Mouse (Mus musculus) forebrain, postnatal 0 days (tissue): ENCODE data around the gene Cdhr5. TPM values are rescaled to one million over a fixed set of nuclear protein-coding genes. Genes with fewer than 3 reads are reported as not detected.

Experiments
- ATAC-seq: fragments of 200-750 bp; cut with Nextera tagmentation; 2 replicates; pipeline ENCODE4 v1.8.0; 2017; ENCODE audit warnings: mild to moderate bottlenecking, moderate library complexity
- DNase-seq: peaks from one replicate; pipeline ENCODE4 v3.0.0-alpha.2; 2015
- H3K27ac ChIP-seq: fragments of 300-500 bp; sonication (generic); 2 replicates; pipeline ENCODE4 v1.5.1; 2014; ENCODE audit warnings: low read depth, mild to moderate bottlenecking, antibody characterized with exemption, low read length, moderate library complexity, mixed read lengths
- H3K27me3 ChIP-seq: fragments of 300-500 bp; sonication (generic); 2 replicates; pipeline ENCODE4 v1.6.1; 2014; ENCODE audit warnings: mild to moderate bottlenecking, low read length, mixed read lengths; ENCODE audit not compliant: insufficient read depth
- H3K36me3 ChIP-seq: fragments of 300-500 bp; sonication (generic); 2 replicates; pipeline ENCODE4 v1.6.1; 2014; ENCODE audit warnings: mild to moderate bottlenecking, moderate library complexity; ENCODE audit not compliant: insufficient read depth
- H3K4me1 ChIP-seq: fragments of 300-500 bp; sonication (generic); 2 replicates; pipeline ENCODE4 v1.6.1; 2014; ENCODE audit warnings: antibody characterized with exemption; ENCODE audit not compliant: insufficient read depth
- H3K4me2 ChIP-seq: fragments of 300-500 bp; sonication (generic); 2 replicates; pipeline ENCODE4 v1.6.1; 2014; ENCODE audit warnings: low read depth, mild to moderate bottlenecking, moderate library complexity
- H3K4me3 ChIP-seq: fragments of 300-500 bp; sonication (generic); 2 replicates; pipeline ENCODE4 v1.5.1; 2014; ENCODE audit warnings: low read depth, low read length, mixed read lengths
- H3K9ac ChIP-seq: fragments of 300-500 bp; sonication (generic); 2 replicates; pipeline ENCODE4 v1.6.1; 2014; ENCODE audit warnings: mild to moderate bottlenecking
- H3K9me3 ChIP-seq: fragments of 300-500 bp; sonication (generic); 2 replicates; pipeline ENCODE4 v1.6.1; 2016; ENCODE audit warnings: low read length
- CTCF ChIP-seq: sonication (generic); IDR thresholded peaks from 2 replicates; pipeline ENCODE4 v1.5.1; 2016; ENCODE audit warnings: antibody characterized with exemption, control low read depth, low read depth
- WGBS: fragments of 180-500 bp; shearing (Covaris S2); extraction: QIAGEN DNeasy Blood & Tissue Kit; methylation state at CpG from one replicate; pipeline ENCODE4 v1.1.7; 2014; 5-methylcytosine and 5-hydroxymethylcytosine counted together
- microRNA counts: library from miRNA; unstranded; fragments of <30 nt; microRNA quantifications from one replicate; lab custom pipeline; 2015
- microRNA-seq, 2 experiments: library from miRNA; unstranded; fragments of <30 nt; microRNA quantifications; one replicate each; pipeline ENCODE4; 2016
- polyA plus RNA-seq: library from polyadenylated mRNA; unstranded; fragments of >200 nt; fragmentation: Nextera tagmentation; extraction: Ambion mirVana; gene quantifications from 2 replicates; pipeline ENCODE4 v1.2.1, GENCODE M21; 2015
- total RNA-seq: library from RNA; depleted of rRNA; stranded (reverse); fragments of >200 nt; gene quantifications from 2 replicates; pipeline ENCODE4 v1.2.3, GENCODE M21; 2014; rRNA removed

Cdhr5 gene
- total and polyA plus RNA-seq, 2 experiments from 2014 or later: not detected

GRCm38 (mm10) chr7:141222696-141223215 lies 53.8 kb downstream of the Cdhr5 start:
- Histone ChIP-seq H3K9me3 (no peaks in the 10 kb centered on the region), H3K27ac (no peak overlapping the region), H3K9ac (no peak overlapping the region), H3K36me3 (no peaks in the 10 kb centered on the region; the same call in 1 of the 2 replicates), H3K4me2 (0 out of 2 replicates have a peak overlapping the region, but pooled peaks have one; percentile 71), H3K4me3 (no peak overlapping the region), H3K27me3 (no peaks in the 10 kb centered on the region), H3K4me1 (peaks cover 5% of the 10 kb centered on the region; the same call in 1 of the 2 replicates)
- TF ChIP-seq CTCF: no peak
- 92% methylated on average over 4 of the region's 4 CpGs for WGBS
- no peak for ATAC-seq
- no peak for DNase-seq

- DNase-seq: no peak
- H3K4me1 ChIP-seq: peaks cover 5% of the 10 kb centered on the region; the same call in 1 of the 2 replicates
- no peak for ATAC-seq
- 8% methylated on average over 8 of the region's 8 CpGs for WGBS
- peak overlapping the region; percentile 53 for H3K9ac ChIP-seq
- H3K27me3 ChIP-seq: no peaks in the 10 kb centered on the region
- TF ChIP-seq CTCF: no peak
- no peaks in the 10 kb centered on the region for H3K9me3 ChIP-seq
- H3K36me3 ChIP-seq: no peaks in the 10 kb centered on the region; the same call in 1 of the 2 replicates
- H3K4me3 ChIP-seq: peak overlapping the region; percentile 42
- peak overlapping the region; percentile 71 for H3K4me2 ChIP-seq
- no peak overlapping the region for H3K27ac ChIP-seq
Observed at GRCm38 (mm10) chr7:141222126-141222467, 54.5 kb downstream of the Cdhr5 start.

GRCm38 (mm10) chr7:141221249-141222125 lies 55.1 kb downstream of the Cdhr5 start:
- no peak overlapping the region for H3K27ac ChIP-seq
- TF ChIP-seq CTCF: peak; percentile 38
- peak overlapping the region; percentile 71 for H3K4me2 ChIP-seq
- peak; percentile 95 for DNase-seq
- H3K36me3 ChIP-seq: no peaks in the 10 kb centered on the region; the same call in 1 of the 2 replicates
- H3K4me3 ChIP-seq: peak overlapping the region; percentile 42
- 3% methylated on average over 44 of the region's 44 CpGs for WGBS
- peak overlapping the region; percentile 53 for H3K9ac ChIP-seq
- ATAC-seq: peak; percentile 99
- H3K9me3 ChIP-seq: no peaks in the 10 kb centered on the region
- no peaks in the 10 kb centered on the region for H3K27me3 ChIP-seq
- H3K4me1 ChIP-seq: peaks cover 5% of the 10 kb centered on the region; the same call in 1 of the 2 replicates

GRCm38 (mm10) chr7:141220377-141220776 lies 56.2 kb downstream of the Cdhr5 start:
- no peak overlapping the region for H3K27ac ChIP-seq
- H3K27me3 ChIP-seq: no peaks in the 10 kb centered on the region
- no peak overlapping the region for H3K4me2 ChIP-seq
- ATAC-seq: no peak
- H3K4me1 ChIP-seq: peaks cover 5% of the 10 kb centered on the region; the same call in 1 of the 2 replicates
- H3K9me3 ChIP-seq: no peaks in the 10 kb centered on the region
- no peak overlapping the region for H3K4me3 ChIP-seq
- no peaks in the 10 kb centered on the region; the same call in 1 of the 2 replicates for H3K36me3 ChIP-seq
- DNase-seq: no peak
- WGBS: 68% methylated on average over 1 of the region's 1 CpGs
- no peak overlapping the region for H3K9ac ChIP-seq
- TF ChIP-seq CTCF: no peak

- H3K9me3 ChIP-seq: no peaks in the 10 kb centered on the region
- no peak overlapping the region for H3K27ac ChIP-seq
- WGBS: 95% methylated on average over 1 of the region's 1 CpGs
- peaks cover 5% of the 10 kb centered on the region; the same call in 1 of the 2 replicates for H3K4me1 ChIP-seq
- no peak overlapping the region for H3K4me3 ChIP-seq
- no peak for TF ChIP-seq CTCF
- H3K27me3 ChIP-seq: no peaks in the 10 kb centered on the region
- ATAC-seq (no peak), DNase-seq (no peak)
- no peaks in the 10 kb centered on the region; the same call in 1 of the 2 replicates for H3K36me3 ChIP-seq
- H3K4me2 ChIP-seq: no peak overlapping the region
- no peak overlapping the region for H3K9ac ChIP-seq
Observed at GRCm38 (mm10) chr7:141219558-141220099, 57.0 kb downstream of the Cdhr5 start.

MicroRNAs within 50 kb of the gene (microRNA counts, 519-probe panel; counts per million panel counts)
- 3,206 counts per million, percentile 28 among the panel's probes with 10 or more counts for microRNA mmu-miR-210 (lab: Ali Mortazavi, UCI)

Small RNA genes lying within 50 kb of the gene (microRNA-seq; reads per million reads assigned to microRNA genes)
- gene Mir210: 334 to 361 reads per million in 2 experiments

Other genes starting within 250 kb of the Cdhr5 start
- not detected in 2 replicates for gene Gm17387, start 247.7 kb downstream of the Cdhr5 start, total RNA-seq
- gene Gm17387, start 247.7 kb downstream of the Cdhr5 start, polyA plus RNA-seq: not detected in 2 replicates
- 126 and 163 TPM in 2 replicates for gene B4galnt4, start 215.7 kb downstream of the Cdhr5 start, total RNA-seq
- 42.3 and 47.4 TPM in 2 replicates for gene B4galnt4, start 215.7 kb downstream of the Cdhr5 start, polyA plus RNA-seq
- not detected in 2 replicates for gene Pkp3, start 198.6 kb downstream of the Cdhr5 start, total RNA-seq
- gene Pkp3, start 198.6 kb downstream of the Cdhr5 start, polyA plus RNA-seq: 0.08 TPM in 1 of 2 replicates, not detected in the other
- gene Sigirr, start 176.2 kb downstream of the Cdhr5 start, total RNA-seq: 2.9 TPM in 2 replicates
- 2.4 and 2.7 TPM in 2 replicates for gene Sigirr, start 176.2 kb downstream of the Cdhr5 start, polyA plus RNA-seq
- 0.08 and 0.43 TPM in 2 replicates for gene Ano9, start 159.0 kb downstream of the Cdhr5 start, total RNA-seq
- gene Ano9, start 159.0 kb downstream of the Cdhr5 start, polyA plus RNA-seq: 0.05 and 0.20 TPM in 2 replicates
- gene Ptdss2, start 154.4 kb downstream of the Cdhr5 start, total RNA-seq: 24.5 and 24.9 TPM in 2 replicates
- gene Ptdss2, start 154.4 kb downstream of the Cdhr5 start, polyA plus RNA-seq: 70.5 and 78.3 TPM in 2 replicates
- gene Rnh1, start 103.9 kb downstream of the Cdhr5 start, total RNA-seq: 41.6 and 41.9 TPM in 2 replicates
- 43.1 and 45.4 TPM in 2 replicates for gene Rnh1, start 103.9 kb downstream of the Cdhr5 start, polyA plus RNA-seq
- 103 and 149 TPM in 2 replicates for gene Hras, start 82.8 kb downstream of the Cdhr5 start, total RNA-seq
- gene Hras, start 82.8 kb downstream of the Cdhr5 start, polyA plus RNA-seq: 198 and 199 TPM in 2 replicates
- 11.1 and 11.7 TPM in 2 replicates for gene Lrrc56, start 82.6 kb downstream of the Cdhr5 start, total RNA-seq
- 10.2 and 10.7 TPM in 2 replicates for gene Lrrc56, start 82.6 kb downstream of the Cdhr5 start, polyA plus RNA-seq
- gene Lmntd2, start 62.7 kb downstream of the Cdhr5 start, total RNA-seq: 0.62 TPM in 1 of 2 replicates, not detected in the other
- gene Lmntd2, start 62.7 kb downstream of the Cdhr5 start, polyA plus RNA-seq: 0.15 and 0.33 TPM in 2 replicates
- gene Rassf7, start 60.9 kb downstream of the Cdhr5 start, total RNA-seq: 13.3 and 15.8 TPM in 2 replicates
- gene Rassf7, start 60.9 kb downstream of the Cdhr5 start, polyA plus RNA-seq: 15.6 and 19.1 TPM in 2 replicates
- gene Phrf1, start 48.0 kb downstream of the Cdhr5 start, total RNA-seq: 50.2 and 53.8 TPM in 2 replicates
- gene Phrf1, start 48.0 kb downstream of the Cdhr5 start, polyA plus RNA-seq: 26.1 and 35.8 TPM in 2 replicates
- gene Irf7, start 10.3 kb downstream of the Cdhr5 start, total RNA-seq: 1.3 and 3.8 TPM in 2 replicates
- gene Irf7, start 10.3 kb downstream of the Cdhr5 start, polyA plus RNA-seq: 3.4 and 3.7 TPM in 2 replicates
- not detected in 2 replicates for gene Sct, start 2.3 kb upstream of the Cdhr5 start, total RNA-seq
- 2.9 and 3.9 TPM in 2 replicates for gene Sct, start 2.3 kb upstream of the Cdhr5 start, polyA plus RNA-seq
- 0.31 and 0.38 TPM in 2 replicates for gene Drd4, start 15.2 kb upstream of the Cdhr5 start, total RNA-seq
- 0.90 and 0.98 TPM in 2 replicates for gene Drd4, start 15.2 kb upstream of the Cdhr5 start, polyA plus RNA-seq
- gene Deaf1, start 50.9 kb upstream of the Cdhr5 start, total RNA-seq: 238 and 239 TPM in 2 replicates
- 282 and 289 TPM in 2 replicates for gene Deaf1, start 50.9 kb upstream of the Cdhr5 start, polyA plus RNA-seq
- 25.2 and 33.2 TPM in 2 replicates for gene Tmem80, start 51.0 kb upstream of the Cdhr5 start, total RNA-seq
- gene Tmem80, start 51.0 kb upstream of the Cdhr5 start, polyA plus RNA-seq: 32.9 and 34.7 TPM in 2 replicates
- gene Eps8l2, start 62.1 kb upstream of the Cdhr5 start, total RNA-seq: 1.0 and 1.1 TPM in 2 replicates
- gene Eps8l2, start 62.1 kb upstream of the Cdhr5 start, polyA plus RNA-seq: 0.74 and 0.82 TPM in 2 replicates
- gene Taldo1, start 115.4 kb upstream of the Cdhr5 start, total RNA-seq: 224 and 297 TPM in 2 replicates
- 304 and 352 TPM in 2 replicates for gene Taldo1, start 115.4 kb upstream of the Cdhr5 start, polyA plus RNA-seq
- gene Gatd1, start 137.3 kb upstream of the Cdhr5 start, total RNA-seq: 58.9 and 65.0 TPM in 2 replicates
- 50.5 and 56.0 TPM in 2 replicates for gene Gatd1, start 137.3 kb upstream of the Cdhr5 start, polyA plus RNA-seq
- gene Cend1, start 152.7 kb upstream of the Cdhr5 start, total RNA-seq: 83.3 and 94.7 TPM in 2 replicates
- 111 and 125 TPM in 2 replicates for gene Cend1, start 152.7 kb upstream of the Cdhr5 start, polyA plus RNA-seq
- gene Slc25a22, start 161.1 kb upstream of the Cdhr5 start, total RNA-seq: 115 and 141 TPM in 2 replicates
- gene Slc25a22, start 161.1 kb upstream of the Cdhr5 start, polyA plus RNA-seq: 106 and 132 TPM in 2 replicates
- gene Pidd1, start 167.2 kb upstream of the Cdhr5 start, total RNA-seq: 2.0 and 2.2 TPM in 2 replicates
- 2.3 and 2.4 TPM in 2 replicates for gene Pidd1, start 167.2 kb upstream of the Cdhr5 start, polyA plus RNA-seq
- gene Rplp2, start 170.6 kb upstream of the Cdhr5 start, total RNA-seq: 312 and 427 TPM in 2 replicates
- gene Rplp2, start 170.6 kb upstream of the Cdhr5 start, polyA plus RNA-seq: 868 and 1,034 TPM in 2 replicates
- 6.2 and 7.7 TPM in 2 replicates for gene Pnpla2, start 178.4 kb upstream of the Cdhr5 start, total RNA-seq
- 18.3 and 22.4 TPM in 2 replicates for gene Pnpla2, start 178.4 kb upstream of the Cdhr5 start, polyA plus RNA-seq
- 4.5 and 7.2 TPM in 2 replicates for gene Cracr2b, start 184.3 kb upstream of the Cdhr5 start, total RNA-seq
- gene Cracr2b, start 184.3 kb upstream of the Cdhr5 start, polyA plus RNA-seq: 5.2 and 6.7 TPM in 2 replicates
- 55.8 and 62.4 TPM in 2 replicates for gene Cd151, start 190.6 kb upstream of the Cdhr5 start, total RNA-seq
- gene Cd151, start 190.6 kb upstream of the Cdhr5 start, polyA plus RNA-seq: 12.4 and 18.7 TPM in 2 replicates
- gene Polr2l, start 198.3 kb upstream of the Cdhr5 start, total RNA-seq: 21.1 and 24.6 TPM in 2 replicates
- 73.2 and 74.8 TPM in 2 replicates for gene Polr2l, start 198.3 kb upstream of the Cdhr5 start, polyA plus RNA-seq
- gene Tspan4, start 198.5 kb upstream of the Cdhr5 start, total RNA-seq: 52.5 and 79.6 TPM in 2 replicates
- gene Tspan4, start 198.5 kb upstream of the Cdhr5 start, polyA plus RNA-seq: 54.9 and 57.9 TPM in 2 replicates